In the genomic region with DNA sequence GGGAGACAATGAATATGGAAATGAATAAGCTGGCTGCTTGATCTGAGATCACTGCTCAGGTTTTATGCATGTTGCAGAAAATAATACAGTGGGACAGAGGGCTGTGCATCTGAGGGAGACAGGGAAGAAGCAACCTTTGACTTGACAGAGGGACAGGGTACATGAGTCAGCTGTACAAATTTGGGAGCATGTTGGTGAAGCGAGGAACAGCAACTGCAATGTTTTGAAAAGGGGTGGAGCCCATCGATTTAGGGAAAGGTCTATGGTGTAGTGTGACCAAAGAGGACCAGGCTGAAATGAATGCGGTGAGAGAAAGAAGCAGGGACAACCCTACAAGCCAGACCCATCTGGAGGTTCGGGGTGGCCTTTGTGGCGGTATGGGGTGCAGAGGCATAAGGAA, we compare ENCODE assay signal across 24 mouse cellular contexts.
DNase-seq lines count a peak whose midpoint lies in the region; ATAC-seq and TF ChIP-seq lines count a peak whose summit lies in the region.
"Had no signal": no experiment of that assay in that cellular context is flagged by ENCODE, and none has a peak within 500 bp of the region (broad histone marks: within the 10 kb centered on the region; RNA-seq: fewer than 3 reads in every experiment).

No protein-coding gene starts in this region.

- TF ChIP-seq POLR2A in cortical plate, adult 2 months (IDR thresholded peaks at IDR 0.05; ENCODE audit: extremely low read depth, insufficient read depth, low read length): no peak
- TF ChIP-seq POLR2A in olfactory bulb, adult 2 months (IDR thresholded peaks at IDR 0.05; ENCODE audit: insufficient read depth, low read depth, low read length): no peak

- TF ChIP-seq CTCF in left cerebral cortex, adult 2 months (IDR thresholded peaks at IDR 0.05): no peak
- TF ChIP-seq CTCF in cortical plate, adult 2 months (IDR thresholded peaks at IDR 0.05; ENCODE audit: extremely low read depth, insufficient read depth, low read length): no peak
- TF ChIP-seq CTCF in olfactory bulb, adult 2 months (IDR thresholded peaks at IDR 0.05; ENCODE audit: insufficient read depth, low read depth, low read length): no peak

- no peak overlapping the region for H3K4me2 ChIP-seq in midbrain, embryonic 11.5 days
- H3K4me2 ChIP-seq in midbrain, embryonic 13.5 days (replicated peaks): no peak overlapping the region
- H3K4me2 ChIP-seq: embryonic facial prominence, embryonic 12.5 days; embryonic facial prominence, embryonic 15.5 days; heart, embryonic 13.5 days; hindbrain, embryonic 14.5 days had no signal

- peak overlapping the region; percentile 76 for H3K27ac ChIP-seq in left cerebral cortex, adult 2 months
- H3K27ac ChIP-seq in midbrain, embryonic 11.5 days (ENCODE audit: low read depth, low read length): no peak overlapping the region
- H3K27ac ChIP-seq in midbrain, embryonic 13.5 days: no peak overlapping the region
- H3K27ac ChIP-seq in cortical plate, adult 2 months (ENCODE audit: insufficient read depth, low read length): peak overlapping the region; percentile 57
- peak overlapping the region; percentile 65 for H3K27ac ChIP-seq in olfactory bulb, adult 2 months (ENCODE audit: insufficient read depth, low read depth, low read length)
- H3K27ac ChIP-seq: embryonic facial prominence, embryonic 12.5 days; embryonic facial prominence, embryonic 15.5 days; heart, adult 2 months; heart, embryonic 10.5 days; heart, embryonic 13.5 days; hindbrain, embryonic 14.5 days; hindbrain, postnatal 0 days had no signal

- intact Hi-C loops in left cerebral cortex, adult 2 months (cut with DNase I): no loop called here

- no peaks in the 10 kb centered on the region for H3K36me3 ChIP-seq in midbrain, embryonic 11.5 days (ENCODE audit: control insufficient read depth, insufficient read depth, low read length)
- H3K36me3 ChIP-seq in midbrain, embryonic 13.5 days: no peaks in the 10 kb centered on the region
- H3K36me3 ChIP-seq: embryonic facial prominence, embryonic 12.5 days; embryonic facial prominence, embryonic 15.5 days; heart, embryonic 10.5 days; heart, embryonic 13.5 days had no signal

- ATAC-seq in midbrain, embryonic 11.5 days (ENCODE audit: low FRiP score): no peak
- no peak for ATAC-seq in midbrain, embryonic 13.5 days
- ATAC-seq: CD4-positive, CD25-positive, alpha-beta regulatory T cell, adult 4 months; forebrain, embryonic 14.5 days; forebrain, postnatal 0 days; hindbrain, postnatal 0 days had no signal

- H3K4me3 ChIP-seq in left cerebral cortex, adult 2 months: no peak overlapping the region; the same call in 1 of the 2 replicates
- H3K4me3 ChIP-seq in midbrain, embryonic 11.5 days (ENCODE audit: low read depth, low read length): no peak overlapping the region
- no peak overlapping the region for H3K4me3 ChIP-seq in midbrain, embryonic 13.5 days (replicated peaks)
- H3K4me3 ChIP-seq in cortical plate, adult 2 months (ENCODE audit: insufficient read depth, low read length): no peak overlapping the region
- no peak overlapping the region for H3K4me3 ChIP-seq in olfactory bulb, adult 2 months (ENCODE audit: insufficient read depth, low read depth, low read length)
- H3K4me3 ChIP-seq: embryonic facial prominence, embryonic 12.5 days; embryonic facial prominence, embryonic 15.5 days; heart, adult 2 months; heart, embryonic 10.5 days; heart, embryonic 13.5 days had no signal

- H3K4me1 ChIP-seq in midbrain, embryonic 11.5 days (ENCODE audit: control insufficient read depth, insufficient read depth, low read length): no peaks in the 10 kb centered on the region
- peaks cover 17% of the 10 kb centered on the region for H3K4me1 ChIP-seq in midbrain, embryonic 13.5 days (replicated peaks)
- H3K4me1 ChIP-seq in cortical plate, adult 2 months (ENCODE audit: control insufficient read depth, insufficient read depth, low read length): peaks cover 27% of the 10 kb centered on the region
- H3K4me1 ChIP-seq in olfactory bulb, adult 2 months (ENCODE audit: control insufficient read depth, insufficient read depth, low read length): peaks cover 49% of the 10 kb centered on the region
- H3K4me1 ChIP-seq: embryonic facial prominence, embryonic 12.5 days; embryonic facial prominence, embryonic 15.5 days; heart, embryonic 13.5 days had no signal

- no peak for DNase-seq in left cerebral cortex, adult 2 months (ENCODE audit: extremely low spot score in 1 of 2, low spot score in 2 of 2)
- DNase-seq in left cerebral cortex, adult 11 months (ENCODE audit: low spot score): no peak
- DNase-seq in midbrain, embryonic 11.5 days (ENCODE audit: low spot score, missing footprints): peak; percentile 17
- DNase-seq: adrenal gland, adult 2 months; adrenal gland, postnatal 14 days; cerebellum, adult 11 months; cerebellum, adult 8-10 months; forebrain, postnatal 0 days; gastrocnemius, postnatal 10 days; gastrocnemius, postnatal 36 days; heart, adult 2 months; heart, postnatal 14 days; heart, postnatal 4 days had no signal

- no peak overlapping the region for H3K9ac ChIP-seq in midbrain, embryonic 11.5 days (ENCODE audit: low read length)
- H3K9ac ChIP-seq in midbrain, embryonic 13.5 days (replicated peaks): no peak overlapping the region
- H3K9ac ChIP-seq: embryonic facial prominence, embryonic 12.5 days; embryonic facial prominence, embryonic 15.5 days; forebrain, postnatal 0 days; heart, embryonic 13.5 days; hindbrain, embryonic 14.5 days had no signal

- 86% methylated on average over 5 of the region's 5 CpGs for WGBS in midbrain, embryonic 11.5 days
- 91% methylated on average over 5 of the region's 5 CpGs for WGBS in midbrain, embryonic 13.5 days
- WGBS in olfactory bulb, adult 2 months: 66% methylated on average over 5 of the region's 5 CpGs

- no peaks in the 10 kb centered on the region for H3K27me3 ChIP-seq in midbrain, embryonic 11.5 days (ENCODE audit: control insufficient read depth, insufficient read depth, low read length)
- no peaks in the 10 kb centered on the region for H3K27me3 ChIP-seq in midbrain, embryonic 13.5 days
- H3K27me3 ChIP-seq: embryonic facial prominence, embryonic 12.5 days; embryonic facial prominence, embryonic 15.5 days had no signal

- H3K9me3 ChIP-seq in midbrain, embryonic 11.5 days (ENCODE audit: control insufficient read depth, low read length): no peaks in the 10 kb centered on the region
- no peaks in the 10 kb centered on the region for H3K9me3 ChIP-seq in midbrain, embryonic 13.5 days
- H3K9me3 ChIP-seq: embryonic facial prominence, embryonic 12.5 days; embryonic facial prominence, embryonic 15.5 days; heart, embryonic 10.5 days; heart, embryonic 13.5 days had no signal

Comparison
In these comparisons a context has a peak if more than half of its experiments do, and no peak if none do; other contexts are left out.
1. H3K27ac ChIP-seq: peak in left cerebral cortex, adult 2 months (single experiment), cortical plate, adult 2 months (single experiment) and olfactory bulb, adult 2 months (single experiment); none in midbrain, embryonic 11.5 days (single experiment) and midbrain, embryonic 13.5 days (single experiment).